Mouse (Mus musculus) neural tube, embryonic 11.5 days (tissue): ENCODE results near the gene Shc3. TPM values are rescaled to one million over a fixed set of nuclear protein-coding genes. Genes with fewer than 3 reads are reported as not detected.
A peak's percentile ranks its signal among the peaks of the same experiment; 100 is the strongest.

ENCODE experiments used
- ATAC-seq: fragments of 200-750 bp; cut with Nextera tagmentation; 2 replicates; pipeline ENCODE4 v1.8.0; 2017; ENCODE audit warnings: moderate number of reproducible peaks, mild to moderate bottlenecking, moderate TSS enrichment, moderate library complexity; ENCODE audit not compliant: insufficient read depth, low FRiP score, low TSS enrichment
- DNase-seq: peaks from one replicate; pipeline ENCODE4 v3.0.0-alpha.2; 2015; ENCODE audit warnings: low spot score
- H3K27ac ChIP-seq: fragments of 300-500 bp; sonication (generic); 2 replicates; pipeline ENCODE4 v1.5.1; 2014; ENCODE audit warnings: low read depth, mild to moderate bottlenecking, low read length
- H3K27me3 ChIP-seq: fragments of 300-500 bp; sonication (generic); 2 replicates; pipeline ENCODE4 v1.6.1; 2014; ENCODE audit warnings: mild to moderate bottlenecking, low read length, mixed read lengths; ENCODE audit not compliant: control insufficient read depth, insufficient read depth
- H3K36me3 ChIP-seq: fragments of 300-500 bp; sonication (generic); 2 replicates; pipeline ENCODE4 v1.6.1; 2014; ENCODE audit warnings: mild to moderate bottlenecking, low read length, moderate library complexity, mixed read lengths; ENCODE audit not compliant: control insufficient read depth, insufficient read depth
- H3K4me1 ChIP-seq: fragments of 300-500 bp; sonication (generic); 2 replicates; pipeline ENCODE4 v1.6.1; 2014; ENCODE audit warnings: low read length, mixed read lengths; ENCODE audit not compliant: control insufficient read depth, insufficient read depth
- H3K4me2 ChIP-seq: fragments of 300-500 bp; sonication (generic); 2 replicates; pipeline ENCODE4 v1.6.1; 2014; ENCODE audit warnings: low read depth, mild to moderate bottlenecking, moderate library complexity
- H3K4me3 ChIP-seq: fragments of 300-500 bp; sonication (generic); 2 replicates; pipeline ENCODE4 v1.5.1; 2014; ENCODE audit warnings: low read depth, low read length
- H3K9ac ChIP-seq: fragments of 300-500 bp; sonication (generic); 2 replicates; pipeline ENCODE4 v1.6.1; 2014; ENCODE audit warnings: mild to moderate bottlenecking, low read length
- H3K9me3 ChIP-seq: fragments of 300-500 bp; sonication (generic); 2 replicates; pipeline ENCODE4 v1.6.1; 2016; ENCODE audit warnings: low read length; ENCODE audit not compliant: control insufficient read depth
- WGBS: fragments of 180-500 bp; shearing (Covaris S2); extraction: QIAGEN DNeasy Blood & Tissue Kit; methylation state at CpG from one replicate; pipeline ENCODE4 v1.1.7; 2014; 5-methylcytosine and 5-hydroxymethylcytosine counted together
- polyA plus RNA-seq: library from polyadenylated mRNA; unstranded; fragments of >200 nt; fragmentation: Nextera tagmentation; extraction: Ambion mirVana; gene quantifications from 2 replicates; pipeline ENCODE4 v1.2.1, GENCODE M21; 2014

The Shc3 gene
- polyA plus RNA-seq, 1 experiment from 2014 or later: 2.9 TPM

GRCm38 (mm10) chr13:51400736-51401501, 168.3 kb downstream of the Shc3 start:
- Histone ChIP-seq H3K27me3 (no peaks in the 10 kb centered on the region), H3K4me2 (peak overlapping the region; percentile 56), H3K36me3 (no peaks in the 10 kb centered on the region), H3K4me3 (peak overlapping the region; percentile 25), H3K9ac (peak overlapping the region; percentile 59), H3K4me1 (no peaks in the 10 kb centered on the region; the same call in 1 of the 2 replicates), H3K27ac (no peak overlapping the region), H3K9me3 (no peaks in the 10 kb centered on the region)
- ATAC-seq (peak; percentile 78), DNase-seq (peak; percentile 73)
- WGBS: 11% methylated on average over 20 of the region's 20 CpGs

- peak overlapping the region; percentile 25 for H3K4me3 ChIP-seq
- no peaks in the 10 kb centered on the region for H3K9me3 ChIP-seq
- H3K9ac ChIP-seq: peak overlapping the region; percentile 59
- ATAC-seq (peak; percentile 25; the same call in 1 of the 2 replicates), DNase-seq (no peak)
- no peak overlapping the region for H3K27ac ChIP-seq
- H3K36me3 ChIP-seq: no peaks in the 10 kb centered on the region
- WGBS: 21% methylated on average over 14 of the region's 14 CpGs
- no peaks in the 10 kb centered on the region; the same call in 1 of the 2 replicates for H3K4me1 ChIP-seq
- H3K27me3 ChIP-seq: no peaks in the 10 kb centered on the region
- H3K4me2 ChIP-seq: peak overlapping the region; percentile 56
Observed at GRCm38 (mm10) chr13:51400186-51400719, 169.0 kb downstream of the Shc3 start.

GRCm38 (mm10) chr13:51399562-51399961, 169.7 kb downstream of the Shc3 start:
- ATAC-seq (no peak), DNase-seq (no peak)
- Histone ChIP-seq H3K4me2 (no peak overlapping the region), H3K27me3 (no peaks in the 10 kb centered on the region), H3K27ac (no peak overlapping the region), H3K36me3 (no peaks in the 10 kb centered on the region), H3K4me1 (no peaks in the 10 kb centered on the region; the same call in 1 of the 2 replicates), H3K9me3 (no peaks in the 10 kb centered on the region), H3K4me3 (no peak overlapping the region), H3K9ac (no peak overlapping the region)
- 87% methylated on average over 3 of the region's 3 CpGs for WGBS

- Histone ChIP-seq H3K4me2 (no peak overlapping the region), H3K9me3 (no peaks in the 10 kb centered on the region), H3K36me3 (no peaks in the 10 kb centered on the region), H3K4me1 (no peaks in the 10 kb centered on the region; the same call in 1 of the 2 replicates), H3K27ac (no peak overlapping the region), H3K4me3 (no peak overlapping the region), H3K27me3 (no peaks in the 10 kb centered on the region), H3K9ac (no peak overlapping the region)
- ATAC-seq (no peak), DNase-seq (no peak)
- 83% methylated on average over 6 of the region's 6 CpGs for WGBS
Observed at GRCm38 (mm10) chr13:51397861-51398260, 171.4 kb downstream of the Shc3 start.

GRCm38 (mm10) chr13:51392256-51392655, 177.0 kb downstream of the Shc3 start:
- Histone ChIP-seq H3K27ac (no peak overlapping the region), H3K4me3 (no peak overlapping the region)
- no CpG with 5 or more reads among the region's 1 CpGs for WGBS

GRCm38 (mm10) chr13:51391359-51391916, 177.8 kb downstream of the Shc3 start:
- WGBS: 85% methylated on average over 6 of the region's 6 CpGs
- Histone ChIP-seq H3K4me1 (no peaks in the 10 kb centered on the region), H3K4me3 (no peak overlapping the region), H3K4me2 (no peak overlapping the region), H3K27ac (no peak overlapping the region), H3K9ac (no peak overlapping the region), H3K9me3 (no peaks in the 10 kb centered on the region), H3K36me3 (no peaks in the 10 kb centered on the region), H3K27me3 (no peaks in the 10 kb centered on the region)
- DNase-seq: no peak
- no peak for ATAC-seq

More at GRCm38 (mm10) chr13:51392256-51392655, 177.0 kb downstream of the Shc3 start:
- H3K36me3 ChIP-seq: no peaks in the 10 kb centered on the region
- no peak overlapping the region for H3K4me2 ChIP-seq
- no peaks in the 10 kb centered on the region for H3K4me1 ChIP-seq
- no peaks in the 10 kb centered on the region for H3K9me3 ChIP-seq
- H3K9ac ChIP-seq: no peak overlapping the region
- no peak for ATAC-seq
- DNase-seq: no peak
- no peaks in the 10 kb centered on the region for H3K27me3 ChIP-seq

GRCm38 (mm10) chr13:51390398-51390797, 178.8 kb downstream of the Shc3 start:
- 71% methylated on average over 4 of the region's 4 CpGs for WGBS
- Histone ChIP-seq H3K36me3 (no peaks in the 10 kb centered on the region), H3K4me2 (no peak overlapping the region), H3K4me1 (no peaks in the 10 kb centered on the region), H3K27ac (no peak overlapping the region), H3K9ac (no peak overlapping the region), H3K9me3 (no peaks in the 10 kb centered on the region), H3K4me3 (no peak overlapping the region), H3K27me3 (no peaks in the 10 kb centered on the region)
- ATAC-seq (no peak), DNase-seq (no peak)

GRCm38 (mm10) chr13:51387908-51388307, 181.3 kb downstream of the Shc3 start:
- 60% methylated on average over 4 of the region's 4 CpGs for WGBS
- H3K36me3 ChIP-seq: no peaks in the 10 kb centered on the region
- no peaks in the 10 kb centered on the region for H3K27me3 ChIP-seq
- H3K4me2 ChIP-seq: no peak overlapping the region
- no peak for DNase-seq
- no peak overlapping the region for H3K4me3 ChIP-seq
- ATAC-seq: no peak
- H3K4me1 ChIP-seq: no peaks in the 10 kb centered on the region
- H3K9me3 ChIP-seq: no peaks in the 10 kb centered on the region
- no peak overlapping the region for H3K9ac ChIP-seq
- H3K27ac ChIP-seq: no peak overlapping the region
